ENCODE assay signal across 25 mouse cellular contexts in the genomic region with DNA sequence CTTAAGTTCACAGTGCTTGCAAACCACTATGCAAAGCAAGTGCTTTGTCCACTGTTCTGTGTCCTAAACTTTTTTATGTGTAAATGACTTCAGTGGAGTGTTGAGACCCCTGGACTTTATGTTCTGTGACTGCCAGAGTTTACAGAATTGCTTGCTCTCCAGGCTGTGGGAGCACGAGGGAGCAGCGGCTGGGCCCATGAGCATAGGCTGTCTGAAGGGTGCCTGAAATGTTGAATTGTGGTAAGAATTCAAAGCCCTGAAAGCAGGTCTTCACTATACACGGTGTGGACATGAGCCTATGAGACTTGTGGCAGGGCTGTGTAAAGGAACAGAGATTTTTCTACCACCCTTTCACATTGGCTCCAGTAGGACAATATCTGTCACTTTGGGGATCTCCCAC. TPM values are rescaled to one million over a fixed set of nuclear protein-coding genes. Genes with fewer than 3 reads are reported as not detected.
DNase-seq lines count a peak whose midpoint lies in the region; ATAC-seq lines count a peak whose summit lies in the region.
"Had no signal": no experiment of that assay in that cellular context is flagged by ENCODE, and none has a peak within 500 bp of the region (broad histone marks: within the 10 kb centered on the region; RNA-seq: fewer than 3 reads in every experiment).

No protein-coding gene starts in this region.

- no peaks in the 10 kb centered on the region for H3K9me3 ChIP-seq in kidney, embryonic 15.5 days (replicated peaks)
- H3K9me3 ChIP-seq in liver, embryonic 12.5 days (replicated peaks): no peaks in the 10 kb centered on the region
- H3K9me3 ChIP-seq in liver, embryonic 11.5 days (ENCODE audit: control insufficient read depth, low read length): no peaks in the 10 kb centered on the region
- H3K9me3 ChIP-seq: embryonic facial prominence, embryonic 12.5 days; embryonic facial prominence, embryonic 15.5 days; heart, embryonic 12.5 days; heart, embryonic 15.5 days had no signal

- DNase-seq in kidney, postnatal 25 days: no peak
- DNase-seq in liver, embryonic 11.5 days (ENCODE audit: low spot score): no peak
- DNase-seq in testis, postnatal 10 days (ENCODE audit: low spot score): peak; percentile 6
- DNase-seq in testis, postnatal 14 days (ENCODE audit: low spot score): no peak
- DNase-seq: adrenal gland, adult 2 months; adrenal gland, postnatal 14 days; cerebellum, adult 11 months; cerebellum, adult 2 months; cerebellum, adult 9-11 months; cerebellum, postnatal 25 days; forebrain, postnatal 0 days; gastrocnemius, adult 2 months; gastrocnemius, postnatal 14 days; heart, adult 18-20 months; heart, postnatal 10 days; heart, postnatal 4 days had no signal

- H3K9ac ChIP-seq in kidney, embryonic 15.5 days: no peak overlapping the region
- no peak overlapping the region for H3K9ac ChIP-seq in liver, embryonic 12.5 days
- H3K9ac ChIP-seq in liver, embryonic 11.5 days (ENCODE audit: low read depth, low read length): no peak overlapping the region
- H3K9ac ChIP-seq: embryonic facial prominence, embryonic 12.5 days; embryonic facial prominence, embryonic 15.5 days; forebrain, postnatal 0 days; heart, embryonic 12.5 days; heart, embryonic 15.5 days; hindbrain, embryonic 14.5 days had no signal

- H3K27ac ChIP-seq in kidney, embryonic 15.5 days: peak overlapping the region; percentile 48; the same call in 1 of the 2 replicates
- peak overlapping the region; percentile 53 for H3K27ac ChIP-seq in liver, embryonic 12.5 days
- no peak overlapping the region for H3K27ac ChIP-seq in liver, embryonic 11.5 days (ENCODE audit: low read depth, low read length)
- H3K27ac ChIP-seq: embryonic facial prominence, embryonic 12.5 days; embryonic facial prominence, embryonic 15.5 days; gastrocnemius, adult 2 months; heart, embryonic 15.5 days; hindbrain, embryonic 14.5 days had no signal

- ATAC-seq in kidney, embryonic 15.5 days (replicated peaks; ENCODE audit: low FRiP score): peak; percentile 73
- no peak for ATAC-seq in liver, embryonic 12.5 days
- ATAC-seq in liver, embryonic 11.5 days (replicated peaks; ENCODE audit: low FRiP score): no peak
- ATAC-seq: CD4-positive, CD25-positive, alpha-beta regulatory T cell, adult 4 months; forebrain, embryonic 14.5 days; forebrain, postnatal 0 days had no signal

- no peak overlapping the region for H3K4me3 ChIP-seq in kidney, embryonic 15.5 days (replicated peaks)
- H3K4me3 ChIP-seq in liver, embryonic 12.5 days: no peak overlapping the region
- H3K4me3 ChIP-seq in liver, embryonic 11.5 days (ENCODE audit: low read depth, low read length): no peak overlapping the region
- H3K4me3 ChIP-seq: embryonic facial prominence, embryonic 12.5 days; embryonic facial prominence, embryonic 15.5 days; gastrocnemius, adult 2 months; heart, embryonic 12.5 days; heart, embryonic 15.5 days had no signal

- no peaks in the 10 kb centered on the region for H3K36me3 ChIP-seq in kidney, embryonic 15.5 days
- H3K36me3 ChIP-seq in liver, embryonic 12.5 days: peaks cover 14% of the 10 kb centered on the region
- 0 out of 2 replicates have a peak, but pooled peaks cover 3% of the 10 kb centered on the region for H3K36me3 ChIP-seq in liver, embryonic 11.5 days (ENCODE audit: control insufficient read depth, insufficient read depth, low read length)
- H3K36me3 ChIP-seq: embryonic facial prominence, embryonic 12.5 days; embryonic facial prominence, embryonic 15.5 days; heart, embryonic 12.5 days; heart, embryonic 15.5 days had no signal

- 58% methylated on average over 3 of the region's 3 CpGs for WGBS in kidney, embryonic 15.5 days
- WGBS in liver, embryonic 12.5 days (ENCODE audit: insufficient replicate concordance): 82% methylated on average over 3 of the region's 3 CpGs
- 83% methylated on average over 3 of the region's 3 CpGs for WGBS in liver, embryonic 11.5 days

- H3K27me3 ChIP-seq in kidney, embryonic 15.5 days: no peaks in the 10 kb centered on the region
- H3K27me3 ChIP-seq in liver, embryonic 12.5 days (replicated peaks): no peaks in the 10 kb centered on the region
- no peaks in the 10 kb centered on the region for H3K27me3 ChIP-seq in liver, embryonic 11.5 days (replicated peaks; ENCODE audit: control insufficient read depth, insufficient read depth, low read length)
- H3K27me3 ChIP-seq: embryonic facial prominence, embryonic 12.5 days; embryonic facial prominence, embryonic 15.5 days; heart, embryonic 12.5 days; heart, embryonic 15.5 days had no signal

- no peaks in the 10 kb centered on the region for H3K4me1 ChIP-seq in kidney, embryonic 15.5 days
- H3K4me1 ChIP-seq in liver, embryonic 12.5 days: peaks cover 26% of the 10 kb centered on the region
- peaks cover 8% of the 10 kb centered on the region; the same call in 1 of the 2 replicates for H3K4me1 ChIP-seq in liver, embryonic 11.5 days (replicated peaks; ENCODE audit: control insufficient read depth, insufficient read depth, low read length)
- H3K4me1 ChIP-seq: embryonic facial prominence, embryonic 12.5 days; embryonic facial prominence, embryonic 15.5 days; heart, embryonic 12.5 days; heart, embryonic 15.5 days had no signal

- no peak overlapping the region for H3K4me2 ChIP-seq in kidney, embryonic 15.5 days
- H3K4me2 ChIP-seq in liver, embryonic 12.5 days: no peak overlapping the region
- no peak overlapping the region for H3K4me2 ChIP-seq in liver, embryonic 11.5 days
- H3K4me2 ChIP-seq: embryonic facial prominence, embryonic 12.5 days; embryonic facial prominence, embryonic 15.5 days; heart, embryonic 12.5 days; heart, embryonic 15.5 days; hindbrain, embryonic 14.5 days had no signal

RNA-seq across cellular contexts. Expression of gene Hist1h2be, which starts 9.3 kb away (rescaled TPM):
- polyA plus RNA-seq in kidney, embryonic 15.5 days (2015; fragmentation: Nextera tagmentation; extraction: Ambion mirVana): 3.1 and 3.7 TPM in 2 replicates
- 2.1 and 2.2 TPM in 2 replicates for polyA plus RNA-seq in liver, embryonic 12.5 days (2016; fragmentation: Nextera tagmentation; extraction: Ambion mirVana)
- polyA plus RNA-seq in liver, embryonic 11.5 days (2014; fragmentation: Nextera tagmentation; extraction: Ambion mirVana): 4.4 TPM in 2 replicates

RNA-seq across cellular contexts. Expression of gene Hist1h1e, which starts 10.7 kb away (rescaled TPM):
- polyA plus RNA-seq in kidney, embryonic 15.5 days (2015; fragmentation: Nextera tagmentation; extraction: Ambion mirVana): 19.7 and 21.1 TPM in 2 replicates
- polyA plus RNA-seq in liver, embryonic 12.5 days (2016; fragmentation: Nextera tagmentation; extraction: Ambion mirVana): 26.5 and 27.9 TPM in 2 replicates
- polyA plus RNA-seq in liver, embryonic 11.5 days (2014; fragmentation: Nextera tagmentation; extraction: Ambion mirVana): 17.5 and 21.2 TPM in 2 replicates

RNA-seq across cellular contexts. Expression of gene Hist1h4d, which starts 30.2 kb away (rescaled TPM):
- 123 and 142 TPM in 2 replicates for polyA plus RNA-seq in kidney, embryonic 15.5 days (2015; fragmentation: Nextera tagmentation; extraction: Ambion mirVana)
- polyA plus RNA-seq in liver, embryonic 12.5 days (2016; fragmentation: Nextera tagmentation; extraction: Ambion mirVana): 128 and 134 TPM in 2 replicates
- polyA plus RNA-seq in liver, embryonic 11.5 days (2014; fragmentation: Nextera tagmentation; extraction: Ambion mirVana): 92.8 and 99.3 TPM in 2 replicates

RNA-seq across cellular contexts. Expression of gene Hist1h3d, which starts 36.1 kb away (rescaled TPM):
- polyA plus RNA-seq in kidney, embryonic 15.5 days (2015; fragmentation: Nextera tagmentation; extraction: Ambion mirVana): 6.5 and 7.5 TPM in 2 replicates
- 5.3 and 6.2 TPM in 2 replicates for polyA plus RNA-seq in liver, embryonic 12.5 days (2016; fragmentation: Nextera tagmentation; extraction: Ambion mirVana)
- 7.7 and 8.5 TPM in 2 replicates for polyA plus RNA-seq in liver, embryonic 11.5 days (2014; fragmentation: Nextera tagmentation; extraction: Ambion mirVana)
- polyA plus RNA-seq: CD4-positive, CD25-positive, alpha-beta regulatory T cell, adult 4 months had no signal

RNA-seq across cellular contexts. Expression of gene Hist1h2ad, which starts 37.5 kb away (rescaled TPM):
- polyA plus RNA-seq in kidney, embryonic 15.5 days (2015; fragmentation: Nextera tagmentation; extraction: Ambion mirVana): 3.6 TPM in 2 replicates
- polyA plus RNA-seq in liver, embryonic 12.5 days (2016; fragmentation: Nextera tagmentation; extraction: Ambion mirVana): 1.2 and 3.1 TPM in 2 replicates
- 0.84 and 0.92 TPM in 2 replicates for polyA plus RNA-seq in liver, embryonic 11.5 days (2014; fragmentation: Nextera tagmentation; extraction: Ambion mirVana)
- polyA plus RNA-seq: forebrain, postnatal 0 days; hindbrain, embryonic 14.5 days had no signal
